Mouse (Mus musculus) thymus, adult 2 months (tissue): Measurements from ENCODE around the gene Bax. TPM values are rescaled to one million over a fixed set of nuclear protein-coding genes. Genes with fewer than 3 reads are reported as not detected.
"Not testable (repeated sequence)": the region's sequence is repeated elsewhere in the genome, so short reads cannot be mapped to it uniquely, and the experiment has no call there.

Experiments used
- DNase-seq: peaks from one replicate; pipeline ENCODE4 v3.0.0; 2021
- H3K27ac ChIP-seq: fragments of 200-500 bp; 2 replicates; pipeline ENCODE4 v1.5.1; 2012; ENCODE audit warnings: low read length, control low read depth; ENCODE audit not compliant: control insufficient read depth, insufficient read depth
- H3K27me3 ChIP-seq: fragments of 200-500 bp; 2 replicates; pipeline ENCODE4 v1.6.1; 2012; ENCODE audit warnings: mild to moderate bottlenecking, low read length, moderate library complexity, mixed read lengths; ENCODE audit not compliant: control insufficient read depth, insufficient read depth
- H3K36me3 ChIP-seq: fragments of 200-500 bp; 2 replicates; pipeline ENCODE4 v1.6.1; 2012; ENCODE audit warnings: mild to moderate bottlenecking, low read length, moderate library complexity; ENCODE audit not compliant: control insufficient read depth, insufficient read depth
- H3K4me1 ChIP-seq: fragments of 200-500 bp; replicated peaks from 2 replicates; pipeline ENCODE4 v1.6.1; 2012; ENCODE audit warnings: low read length; ENCODE audit not compliant: control insufficient read depth, insufficient read depth
- H3K4me3 ChIP-seq: fragments of 200-500 bp; 2 replicates; pipeline ENCODE4 v1.5.1; 2012; ENCODE audit warnings: mild to moderate bottlenecking, low read length, control low read depth, moderate library complexity; ENCODE audit not compliant: control insufficient read depth, insufficient read depth
- CTCF ChIP-seq: fragments of 200-500 bp; IDR thresholded peaks from 2 replicates; pipeline ENCODE4 v1.5.1; 2012; ENCODE audit warnings: mild to moderate bottlenecking, control low read depth, low read length, moderate library complexity, borderline replicate concordance; ENCODE audit not compliant: control insufficient read depth, poor library complexity, insufficient read depth; ENCODE audit errors: extremely low read depth
- POLR2A ChIP-seq: fragments of 200-500 bp; IDR thresholded peaks from 2 replicates; pipeline ENCODE4 v1.6.1; 2012; ENCODE audit warnings: mild to moderate bottlenecking, low read length, control low read depth, moderate library complexity; ENCODE audit not compliant: control insufficient read depth, poor library complexity, insufficient read depth; ENCODE audit errors: extremely low read depth
- WGBS: fragments of 180-500 bp; shearing (Covaris S2); methylation state at CpG from one replicate; pipeline ENCODE4 v1.1.7; 2018; 5-methylcytosine and 5-hydroxymethylcytosine counted together
- polyA plus RNA-seq: library from polyadenylated mRNA; depleted of rRNA; stranded (reverse); fragments of >200 nt; gene quantifications from 2 replicates; pipeline ENCODE4 v1.2.3, GENCODE M21; 2012

Gene Bax
- polyA plus RNA-seq, 1 experiment, result 184 TPM

- DNase-seq, result no peak
- no peak for TF ChIP-seq POLR2A
- no peak for TF ChIP-seq CTCF
- Histone ChIP-seq H3K4me1 (peaks cover 30% of the 10 kb centered on the region), H3K27ac (no peak overlapping the region), H3K36me3 (peaks cover 11% of the 10 kb centered on the region), H3K27me3 (no peaks in the 10 kb centered on the region), H3K4me3 (no peak overlapping the region)
- 95% methylated on average over 4 of the region's 4 CpGs for WGBS
Measured at GRCm38 (mm10) chr7:45461781-45462180, 4.9 kb downstream of the Bax start.

GRCm38 (mm10) chr7:45461326-45461725 is 5.4 kb downstream of the Bax start:
- Histone ChIP-seq H3K4me1 (peaks cover 29% of the 10 kb centered on the region), H3K36me3 (peaks cover 11% of the 10 kb centered on the region), H3K27ac (no peak overlapping the region), H3K4me3 (no peak overlapping the region), H3K27me3 (no peaks in the 10 kb centered on the region)
- TF ChIP-seq POLR2A (no peak), CTCF (no peak)
- DNase-seq, result no peak
- 96% methylated on average over 4 of the region's 5 CpGs for WGBS

- DNase-seq, result peak; percentile 42
- H3K27ac ChIP-seq, result no peak overlapping the region; the same call in 1 of the 2 replicates
- no peak for TF ChIP-seq CTCF
- no peak for TF ChIP-seq POLR2A
- 36% methylated on average over 13 of the region's 13 CpGs for WGBS
- H3K4me3 ChIP-seq, result no peak overlapping the region
- no peaks in the 10 kb centered on the region for H3K27me3 ChIP-seq
- H3K36me3 ChIP-seq, result peaks cover 11% of the 10 kb centered on the region
- H3K4me1 ChIP-seq, result peaks cover 25% of the 10 kb centered on the region
Measured at GRCm38 (mm10) chr7:45460860-45461314, 5.8 kb downstream of the Bax start.

GRCm38 (mm10) chr7:45460377-45460776 is 6.3 kb downstream of the Bax start:
- TF ChIP-seq POLR2A (no peak), CTCF (no peak)
- WGBS, result 64% methylated on average over 7 of the region's 7 CpGs
- Histone ChIP-seq H3K36me3 (peaks cover 11% of the 10 kb centered on the region), H3K27me3 (no peaks in the 10 kb centered on the region), H3K4me3 (no peak overlapping the region), H3K4me1 (peaks cover 20% of the 10 kb centered on the region), H3K27ac (peak overlapping the region; percentile 34; the same call in 1 of the 2 replicates)
- no peak for DNase-seq

GRCm38 (mm10) chr7:45459564-45460140 is 7.0 kb downstream of the Bax start, which contains the start of gene Ftl1:
Gene Ftl1 (minus strand): TSS chr7:45459884.
- DNase-seq, result peak; percentile 95
- Histone ChIP-seq H3K27ac (peak within 1 kb of the TSS; percentile 90), H3K4me1 (peaks cover 20% of the 10 kb centered on the region), H3K4me3 (peak within 1 kb of the TSS; percentile 99), H3K36me3 (peaks cover 11% of the 10 kb centered on the region)
- TF ChIP-seq POLR2A, result peak; percentile 95
- 0 out of 2 replicates have a peak, but pooled peaks have one; percentile 18 for TF ChIP-seq CTCF
- not testable (repeated sequence) for H3K27me3 ChIP-seq
- WGBS, result under 1% methylated on average over 32 of the region's 37 CpGs

GRCm38 (mm10) chr7:45458748-45459563 is 7.7 kb downstream of the Bax start:
- no peak for TF ChIP-seq POLR2A
- TF ChIP-seq CTCF, result 0 out of 2 replicates have a peak, but pooled peaks have one; percentile 24
- Histone ChIP-seq H3K4me3 (peak overlapping the region; percentile 99), H3K36me3 (peaks cover 11% of the 10 kb centered on the region), H3K4me1 (peaks cover 20% of the 10 kb centered on the region), H3K27ac (peak overlapping the region; percentile 90), H3K27me3 (no peaks in the 10 kb centered on the region)
- WGBS, result 2% methylated on average over 43 of the region's 43 CpGs
- peak; percentile 85 for DNase-seq
